Mouse (Mus musculus): Measurements from ENCODE around the gene Zfp146. TPM values are rescaled to one million over a fixed set of nuclear protein-coding genes. Genes with fewer than 3 reads are reported as not detected.

The Zfp146 gene
- polyA plus RNA-seq, 1 experiment: 15.8 TPM

GRCm38 (mm10) chr7:30155507-30155906, 14.0 kb downstream of the Zfp146 start:
- TF ChIP-seq MAX (IDR thresholded peaks at IDR 0.05) (no peak), CEBPB (IDR thresholded peaks at IDR 0.05; ENCODE audit: low read depth) (no peak), FOSL1 (IDR thresholded peaks at IDR 0.05; ENCODE audit: insufficient read depth, low read length, poor library complexity, severe bottlenecking) (no peak), MYOG (IDR thresholded peaks at IDR 0.05; ENCODE audit: control insufficient read depth, extremely low read depth, insufficient read length) (no peak), MYOD1 (IDR thresholded peaks at IDR 0.05; ENCODE audit: control insufficient read depth, insufficient read length, low read depth) (no peak), USF1 (IDR thresholded peaks at IDR 0.05; ENCODE audit: low read depth) (no peak), CTCF (IDR thresholded peaks at IDR 0.05; ENCODE audit: control insufficient read depth, insufficient read depth, insufficient read length) (no peak)
- Histone ChIP-seq H3K36me3 (ENCODE audit: control insufficient read depth, insufficient read depth) (peaks cover 36% of the 10 kb centered on the region), H3K79me2 (ENCODE audit: control insufficient read depth, insufficient read depth) (peaks cover 16% of the 10 kb centered on the region), H3K27me3 (ENCODE audit: control insufficient read depth, insufficient read depth, insufficient read length) (no peaks in the 10 kb centered on the region), H3K4me3 (ENCODE audit: insufficient read depth, poor library complexity, severe bottlenecking) (no peak overlapping the region), H3ac (ENCODE audit: control insufficient read depth, insufficient read length, low read depth) (no peak overlapping the region), H3K79me3 (ENCODE audit: low read depth) (peaks cover 17% of the 10 kb centered on the region)

- no peaks in the 10 kb centered on the region for H3K27me3 ChIP-seq (ENCODE audit: control insufficient read depth, insufficient read depth, insufficient read length)
- H3K36me3 ChIP-seq (ENCODE audit: control insufficient read depth, insufficient read depth): peaks cover 22% of the 10 kb centered on the region
- H3K4me3 ChIP-seq (ENCODE audit: insufficient read depth, poor library complexity, severe bottlenecking): no peak overlapping the region
- peaks cover 8% of the 10 kb centered on the region for H3K79me3 ChIP-seq (ENCODE audit: low read depth)
- H3ac ChIP-seq (ENCODE audit: control insufficient read depth, insufficient read length, low read depth): no peak overlapping the region
- H3K79me2 ChIP-seq (ENCODE audit: control insufficient read depth, insufficient read depth): peaks cover 5% of the 10 kb centered on the region
- TF ChIP-seq CTCF (IDR thresholded peaks at IDR 0.05; ENCODE audit: control insufficient read depth, insufficient read depth, insufficient read length) (no peak), MYOG (IDR thresholded peaks at IDR 0.05; ENCODE audit: control insufficient read depth, extremely low read depth, insufficient read length) (no peak), CEBPB (IDR thresholded peaks at IDR 0.05; ENCODE audit: low read depth) (no peak), USF1 (IDR thresholded peaks at IDR 0.05; ENCODE audit: low read depth) (no peak)
Observed at GRCm38 (mm10) chr7:30154040-30154439, 15.5 kb downstream of the Zfp146 start.

GRCm38 (mm10) chr7:30147011-30147410, 22.5 kb downstream of the Zfp146 start:
- no peaks in the 10 kb centered on the region for H3K79me2 ChIP-seq (ENCODE audit: control insufficient read depth, insufficient read depth)
- no peak overlapping the region for H3ac ChIP-seq (ENCODE audit: control insufficient read depth, insufficient read length, low read depth)
- H3K36me3 ChIP-seq (ENCODE audit: control insufficient read depth, insufficient read depth): no peaks in the 10 kb centered on the region
- H3K27me3 ChIP-seq (ENCODE audit: control insufficient read depth, insufficient read depth, insufficient read length): no peaks in the 10 kb centered on the region
- no peak overlapping the region for H3K4me3 ChIP-seq (ENCODE audit: insufficient read depth, poor library complexity, severe bottlenecking)
- TF ChIP-seq FOSL1 (IDR thresholded peaks at IDR 0.05; ENCODE audit: insufficient read depth, low read length, poor library complexity, severe bottlenecking) (no peak), MAX (IDR thresholded peaks at IDR 0.05) (no peak), MYOD1 (IDR thresholded peaks at IDR 0.05; ENCODE audit: control insufficient read depth, insufficient read length, low read depth) (no peak), MYOG (IDR thresholded peaks at IDR 0.05; ENCODE audit: control insufficient read depth, extremely low read depth, insufficient read length) (no peak), CTCF (IDR thresholded peaks at IDR 0.05; ENCODE audit: control insufficient read depth, insufficient read depth, insufficient read length) (no peak), CEBPB (IDR thresholded peaks at IDR 0.05; ENCODE audit: low read depth) (no peak), USF1 (IDR thresholded peaks at IDR 0.05; ENCODE audit: low read depth) (no peak)
- H3K79me3 ChIP-seq (ENCODE audit: low read depth): peaks cover 2% of the 10 kb centered on the region

GRCm38 (mm10) chr7:30143555-30144209, 25.9 kb downstream of the Zfp146 start:
- Histone ChIP-seq H3K36me3 (ENCODE audit: control insufficient read depth, insufficient read depth) (peaks cover 6% of the 10 kb centered on the region), H3ac (ENCODE audit: control insufficient read depth, insufficient read length, low read depth) (no peak overlapping the region), H3K4me3 (ENCODE audit: insufficient read depth, poor library complexity, severe bottlenecking) (no peak overlapping the region), H3K79me3 (ENCODE audit: low read depth) (peaks cover 6% of the 10 kb centered on the region), H3K27me3 (ENCODE audit: control insufficient read depth, insufficient read depth, insufficient read length) (no peaks in the 10 kb centered on the region), H3K79me2 (ENCODE audit: control insufficient read depth, insufficient read depth) (no peaks in the 10 kb centered on the region)
- no peak for TF ChIP-seq MAX (IDR thresholded peaks at IDR 0.05)

- H3K4me3 ChIP-seq (ENCODE audit: insufficient read depth, poor library complexity, severe bottlenecking): no peak overlapping the region
- TF ChIP-seq CTCF (IDR thresholded peaks at IDR 0.05; ENCODE audit: control insufficient read depth, insufficient read depth, insufficient read length) (no peak), USF1 (IDR thresholded peaks at IDR 0.05; ENCODE audit: low read depth) (no peak), MYOG (IDR thresholded peaks at IDR 0.05; ENCODE audit: control insufficient read depth, extremely low read depth, insufficient read length) (no peak), CEBPB (IDR thresholded peaks at IDR 0.05; ENCODE audit: low read depth) (no peak), MAX (IDR thresholded peaks at IDR 0.05) (no peak), FOSL1 (IDR thresholded peaks at IDR 0.05; ENCODE audit: insufficient read depth, low read length, poor library complexity, severe bottlenecking) (no peak), MYOD1 (IDR thresholded peaks at IDR 0.05; ENCODE audit: control insufficient read depth, insufficient read length, low read depth) (no peak)
- peaks cover 6% of the 10 kb centered on the region for H3K36me3 ChIP-seq (ENCODE audit: control insufficient read depth, insufficient read depth)
Observed at GRCm38 (mm10) chr7:30143170-30143554, 26.4 kb downstream of the Zfp146 start.

GRCm38 (mm10) chr7:30136826-30137225, 32.7 kb downstream of the Zfp146 start:
- Histone ChIP-seq H3K27me3 (ENCODE audit: control insufficient read depth, insufficient read depth, insufficient read length) (no peaks in the 10 kb centered on the region), H3K4me3 (ENCODE audit: insufficient read depth, poor library complexity, severe bottlenecking) (no peak overlapping the region), H3K79me2 (ENCODE audit: control insufficient read depth, insufficient read depth) (no peaks in the 10 kb centered on the region), H3K36me3 (ENCODE audit: control insufficient read depth, insufficient read depth) (peaks cover 51% of the 10 kb centered on the region), H3K79me3 (ENCODE audit: low read depth) (peaks cover 13% of the 10 kb centered on the region), H3ac (ENCODE audit: control insufficient read depth, insufficient read length, low read depth) (no peak overlapping the region)
- no peak for TF ChIP-seq MYOG (IDR thresholded peaks at IDR 0.05; ENCODE audit: control insufficient read depth, extremely low read depth, insufficient read length)
- TF ChIP-seq USF1 (IDR thresholded peaks at IDR 0.05; ENCODE audit: low read depth): no peak
- no peak for TF ChIP-seq MAX (IDR thresholded peaks at IDR 0.05)
- TF ChIP-seq MYOD1 (IDR thresholded peaks at IDR 0.05; ENCODE audit: control insufficient read depth, insufficient read length, low read depth): no peak
- TF ChIP-seq CEBPB (IDR thresholded peaks at IDR 0.05; ENCODE audit: low read depth): no peak
- TF ChIP-seq FOSL1 (IDR thresholded peaks at IDR 0.05; ENCODE audit: insufficient read depth, low read length, poor library complexity, severe bottlenecking): no peak
- TF ChIP-seq CTCF (IDR thresholded peaks at IDR 0.05; ENCODE audit: control insufficient read depth, insufficient read depth, insufficient read length): no peak

More at GRCm38 (mm10) chr7:30143170-30143554, 26.4 kb downstream of the Zfp146 start:
- no peak overlapping the region for H3ac ChIP-seq (ENCODE audit: control insufficient read depth, insufficient read length, low read depth)
- H3K79me2 ChIP-seq (ENCODE audit: control insufficient read depth, insufficient read depth): no peaks in the 10 kb centered on the region
- H3K79me3 ChIP-seq (ENCODE audit: low read depth): peaks cover 9% of the 10 kb centered on the region
- no peaks in the 10 kb centered on the region for H3K27me3 ChIP-seq (ENCODE audit: control insufficient read depth, insufficient read depth, insufficient read length)
